Mouse (Mus musculus) limb, embryonic 13.5 days (tissue): Measurements from ENCODE around the gene Vav3. TPM values are rescaled to one million over a fixed set of nuclear protein-coding genes. Genes with fewer than 3 reads are reported as not detected.

Experiments
- ATAC-seq: fragments of 200-750 bp; cut with Nextera tagmentation; 2 replicates; pipeline ENCODE4 v1.8.0; 2017; ENCODE audit warnings: low read depth, moderate number of reproducible peaks, moderate TSS enrichment; ENCODE audit not compliant: low FRiP score
- H3K27ac ChIP-seq: fragments of 300-500 bp; sonication (generic); 2 replicates; pipeline ENCODE4 v1.5.1; 2015; ENCODE audit warnings: inconsistent platforms, mild to moderate bottlenecking, moderate library complexity
- H3K27me3 ChIP-seq: fragments of 300-500 bp; sonication (generic); 2 replicates; pipeline ENCODE4 v1.6.1; 2015; ENCODE audit warnings: mild to moderate bottlenecking, inconsistent platforms
- H3K36me3 ChIP-seq: fragments of 300-500 bp; sonication (generic); 2 replicates; pipeline ENCODE4 v1.6.1; 2015; ENCODE audit warnings: inconsistent platforms, mild to moderate bottlenecking, moderate library complexity
- H3K4me1 ChIP-seq: fragments of 300-500 bp; sonication (generic); 2 replicates; pipeline ENCODE4 v1.6.1; 2015; ENCODE audit warnings: inconsistent platforms
- H3K4me2 ChIP-seq: fragments of 300-500 bp; sonication (generic); replicated peaks from 2 replicates; pipeline ENCODE4 v1.6.1; 2015; ENCODE audit warnings: inconsistent platforms, mild to moderate bottlenecking, moderate library complexity
- H3K4me3 ChIP-seq: fragments of 300-500 bp; sonication (generic); 2 replicates; pipeline ENCODE4 v1.5.1; 2015; ENCODE audit warnings: moderate library complexity, mild to moderate bottlenecking, inconsistent platforms
- H3K9ac ChIP-seq: fragments of 300-500 bp; sonication (generic); 2 replicates; pipeline ENCODE4 v1.6.1; 2015; ENCODE audit warnings: mild to moderate bottlenecking, inconsistent platforms
- H3K9me3 ChIP-seq: fragments of 300-500 bp; sonication (generic); 2 replicates; pipeline ENCODE4 v1.6.1; 2016; ENCODE audit warnings: inconsistent platforms
- WGBS: fragments of 180-500 bp; shearing (Covaris S2); methylation state at CpG from one replicate; pipeline ENCODE4 v1.1.7; 2015; 5-methylcytosine and 5-hydroxymethylcytosine counted together
- polyA plus RNA-seq: library from polyadenylated mRNA; unstranded; fragments of >200 nt; fragmentation: Nextera tagmentation; extraction: Ambion mirVana; gene quantifications from 2 replicates; pipeline ENCODE4 v1.2.1, GENCODE M21; 2015

Gene Vav3
- polyA plus RNA-seq, 1 experiment from 2014 or later = 11.6 TPM

DNA sequence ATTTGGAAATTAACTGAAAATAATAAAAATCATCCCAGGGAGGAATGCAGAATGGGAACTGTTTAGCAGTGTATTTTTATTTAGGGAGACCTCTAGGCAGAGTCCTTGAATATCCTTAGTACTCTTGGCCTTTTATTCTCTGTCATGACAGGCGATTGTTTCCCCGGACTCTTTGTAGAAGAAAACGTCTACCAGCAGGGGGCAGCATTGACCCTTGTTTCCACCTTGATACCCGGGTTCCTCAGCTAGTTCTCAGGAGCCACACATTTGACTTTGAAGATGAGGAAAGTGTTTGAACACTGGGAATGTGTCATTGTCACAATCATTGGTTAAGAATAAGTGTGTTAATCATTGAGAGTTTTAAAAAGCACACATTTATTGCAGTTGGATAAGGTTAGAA lies 185.8 kb downstream of the Vav3 start:
- Histone ChIP-seq H3K27me3 (no peaks in the 10 kb centered on the region), H3K36me3 (no peaks in the 10 kb centered on the region), H3K4me1 (no peaks in the 10 kb centered on the region), H3K9ac (no peak overlapping the region), H3K27ac (no peak overlapping the region), H3K4me3 (no peak overlapping the region), H3K4me2 (no peak overlapping the region), H3K9me3 (no peaks in the 10 kb centered on the region)
- 3% methylated on average over 4 of the region's 4 CpGs for WGBS
- ATAC-seq = no peak

- no peaks in the 10 kb centered on the region for H3K9me3 ChIP-seq
- H3K4me2 ChIP-seq = no peak overlapping the region
- no peak for ATAC-seq
- H3K27ac ChIP-seq = no peak overlapping the region
- H3K4me3 ChIP-seq = no peak overlapping the region
- H3K36me3 ChIP-seq = no peaks in the 10 kb centered on the region
- 63% methylated on average over 8 of the region's 8 CpGs for WGBS
- no peaks in the 10 kb centered on the region for H3K27me3 ChIP-seq
- H3K9ac ChIP-seq = no peak overlapping the region
- no peaks in the 10 kb centered on the region for H3K4me1 ChIP-seq
Measured at GRCm38 (mm10) chr3:109526651-109527050, 186.2 kb downstream of the Vav3 start.

DNA sequence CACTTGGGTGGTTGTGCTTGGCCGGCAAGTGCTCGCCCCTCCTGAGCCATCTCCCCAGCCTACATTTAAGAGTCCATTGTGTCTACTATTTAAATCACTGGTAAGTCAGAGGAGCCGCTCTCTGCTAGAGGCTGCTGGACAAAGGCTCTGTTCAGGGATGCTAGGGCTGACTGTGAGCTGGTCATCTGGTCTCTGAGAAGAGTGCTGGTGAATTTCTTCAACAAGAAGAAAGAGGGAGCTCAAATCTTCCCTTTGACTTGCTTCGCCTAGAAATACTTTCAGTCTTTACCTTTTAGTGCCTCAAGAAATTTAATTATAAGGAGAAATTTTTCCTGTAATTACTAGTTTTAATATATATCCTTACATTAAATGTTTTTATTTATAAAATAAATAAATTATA lies 188.2 kb downstream of the Vav3 start:
- Histone ChIP-seq H3K9me3 (no peaks in the 10 kb centered on the region), H3K4me2 (no peak overlapping the region), H3K4me1 (no peaks in the 10 kb centered on the region), H3K9ac (no peak overlapping the region), H3K4me3 (no peak overlapping the region), H3K27me3 (no peaks in the 10 kb centered on the region), H3K36me3 (no peaks in the 10 kb centered on the region), H3K27ac (no peak overlapping the region)
- ATAC-seq = no peak
- WGBS = 86% methylated on average over 4 of the region's 4 CpGs

DNA sequence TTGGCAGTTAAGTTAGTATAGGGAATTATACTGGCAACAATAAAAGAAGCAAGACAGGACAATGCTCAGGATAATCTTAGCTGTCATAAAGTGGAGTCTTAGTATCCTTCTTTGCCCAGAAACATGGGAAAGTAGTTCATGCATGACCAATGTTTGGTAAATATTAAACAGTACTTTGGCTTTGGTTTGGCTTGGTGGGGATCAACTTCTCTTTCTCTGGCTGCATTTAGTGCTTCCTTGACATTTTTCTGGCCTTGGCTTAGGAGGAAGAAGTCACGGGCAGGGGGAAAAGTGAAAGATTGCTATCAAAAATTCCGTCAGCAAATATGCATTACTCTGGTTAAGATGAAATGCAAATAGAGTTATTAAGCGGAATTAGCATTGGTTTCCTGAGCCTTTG lies 197.2 kb downstream of the Vav3 start:
- Histone ChIP-seq H3K27ac (no peak overlapping the region), H3K36me3 (no peaks in the 10 kb centered on the region), H3K9me3 (no peaks in the 10 kb centered on the region), H3K4me1 (no peaks in the 10 kb centered on the region), H3K27me3 (no peaks in the 10 kb centered on the region), H3K9ac (no peak overlapping the region), H3K4me2 (no peak overlapping the region), H3K4me3 (no peak overlapping the region)
- 85% methylated on average over 3 of the region's 3 CpGs for WGBS
- no peak for ATAC-seq

DNA sequence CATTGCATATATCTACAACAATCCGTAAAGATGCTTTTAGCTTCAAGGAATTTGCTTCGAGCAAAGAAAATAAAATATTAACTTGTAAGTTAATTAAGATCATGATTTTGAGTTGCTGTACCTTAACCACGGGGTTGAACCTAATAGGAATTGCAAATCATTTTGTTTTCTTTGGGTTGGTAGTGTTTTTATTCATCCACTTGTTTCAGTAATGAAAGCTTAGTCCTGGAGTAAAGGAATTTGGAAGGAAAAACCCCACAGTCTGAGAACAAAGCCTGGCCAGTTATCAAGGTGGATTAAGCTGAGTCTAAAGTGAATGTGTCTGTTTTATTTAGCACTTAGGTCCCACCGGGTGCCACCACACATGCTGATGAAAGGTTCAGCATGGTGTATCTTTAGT lies 199.6 kb downstream of the Vav3 start:
- Histone ChIP-seq H3K9ac (no peak overlapping the region), H3K4me3 (no peak overlapping the region), H3K36me3 (no peaks in the 10 kb centered on the region), H3K9me3 (no peaks in the 10 kb centered on the region), H3K27ac (no peak overlapping the region), H3K27me3 (no peaks in the 10 kb centered on the region), H3K4me1 (no peaks in the 10 kb centered on the region), H3K4me2 (no peak overlapping the region)
- WGBS = 58% methylated on average over 4 of the region's 4 CpGs
- no peak for ATAC-seq

DNA sequence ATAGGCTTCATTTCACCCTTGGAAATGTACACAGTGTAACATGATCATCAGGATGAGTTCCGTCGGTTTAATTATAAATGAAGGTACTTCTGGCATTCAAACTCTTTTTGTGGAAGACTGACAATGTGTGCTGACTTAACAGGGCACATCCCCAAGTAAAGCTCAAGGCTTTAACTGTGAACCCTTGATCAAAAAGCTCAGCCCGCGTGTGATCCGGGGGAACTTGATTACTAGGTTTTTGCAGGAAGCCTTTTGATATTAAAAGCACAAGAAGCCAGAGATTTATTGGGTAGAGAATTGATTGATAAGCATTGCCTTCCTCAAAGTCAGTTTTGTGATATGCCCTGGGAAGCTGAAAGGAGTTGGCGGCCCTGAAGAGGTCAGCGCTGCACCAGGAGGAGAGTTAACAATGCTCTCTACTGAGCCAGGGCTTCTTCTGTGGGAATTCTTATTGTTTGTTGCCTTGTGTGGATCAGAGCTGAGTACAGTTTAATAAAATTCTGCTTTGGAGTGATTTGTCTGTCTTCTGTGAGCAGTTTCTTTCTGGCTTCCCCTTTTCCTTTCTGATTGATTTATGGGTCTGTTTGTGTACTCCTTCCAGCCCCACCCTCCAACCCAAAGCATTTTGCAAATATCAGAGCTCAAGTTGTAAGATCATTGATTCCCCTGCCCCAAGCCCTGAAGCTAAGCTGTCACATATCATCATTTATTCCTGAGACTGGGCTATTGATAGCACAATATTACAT lies 204.2 kb downstream of the Vav3 start:
- WGBS = 72% methylated on average over 7 of the region's 7 CpGs
- no peak for ATAC-seq
- H3K9me3 ChIP-seq = no peaks in the 10 kb centered on the region
- H3K36me3 ChIP-seq = no peaks in the 10 kb centered on the region
- no peak overlapping the region for H3K27ac ChIP-seq
- no peak overlapping the region for H3K4me2 ChIP-seq
- no peak overlapping the region for H3K4me3 ChIP-seq
- H3K27me3 ChIP-seq = no peaks in the 10 kb centered on the region
- no peak overlapping the region for H3K9ac ChIP-seq
- H3K4me1 ChIP-seq = no peaks in the 10 kb centered on the region

GRCm38 (mm10) chr3:109557329-109557728 lies 216.9 kb downstream of the Vav3 start:
- Histone ChIP-seq H3K36me3 (no peaks in the 10 kb centered on the region), H3K27me3 (no peaks in the 10 kb centered on the region), H3K4me2 (no peak overlapping the region), H3K4me3 (no peak overlapping the region), H3K27ac (no peak overlapping the region), H3K4me1 (no peaks in the 10 kb centered on the region), H3K9ac (no peak overlapping the region), H3K9me3 (no peaks in the 10 kb centered on the region)
- WGBS = 49% methylated on average over 2 of the region's 2 CpGs
- ATAC-seq = no peak

- Histone ChIP-seq H3K36me3 (no peaks in the 10 kb centered on the region), H3K4me1 (no peaks in the 10 kb centered on the region), H3K9me3 (no peaks in the 10 kb centered on the region), H3K27me3 (no peaks in the 10 kb centered on the region), H3K9ac (no peak overlapping the region), H3K4me2 (no peak overlapping the region), H3K4me3 (no peak overlapping the region), H3K27ac (no peak overlapping the region)
- no peak for ATAC-seq
- 75% methylated on average over 4 of the region's 4 CpGs for WGBS
Measured at GRCm38 (mm10) chr3:109561295-109561694, 220.8 kb downstream of the Vav3 start.

DNA sequence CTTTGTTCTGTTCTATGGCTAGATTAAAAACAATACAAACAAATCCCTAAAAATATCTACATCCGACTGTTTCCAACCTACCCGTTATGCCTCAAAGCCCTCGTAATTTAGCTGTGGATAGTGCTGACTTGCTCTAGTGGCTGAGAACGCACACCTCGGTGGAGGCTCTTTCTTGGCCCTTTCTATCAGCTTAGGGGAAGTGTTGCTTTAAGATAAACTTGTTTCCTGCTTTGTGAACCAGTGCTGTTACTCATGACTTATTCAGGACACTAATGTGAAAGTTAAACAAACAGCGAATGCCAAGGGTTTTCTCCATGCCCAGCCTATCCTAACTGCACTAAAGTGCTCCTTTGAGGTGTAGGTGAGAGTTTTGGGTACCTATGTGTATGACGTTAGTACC lies 221.3 kb downstream of the Vav3 start:
- Histone ChIP-seq H3K4me1 (no peaks in the 10 kb centered on the region), H3K36me3 (no peaks in the 10 kb centered on the region), H3K27ac (no peak overlapping the region), H3K9me3 (no peaks in the 10 kb centered on the region), H3K9ac (no peak overlapping the region), H3K4me2 (no peak overlapping the region), H3K27me3 (no peaks in the 10 kb centered on the region), H3K4me3 (no peak overlapping the region)
- WGBS = 75% methylated on average over 7 of the region's 7 CpGs
- no peak for ATAC-seq

DNA sequence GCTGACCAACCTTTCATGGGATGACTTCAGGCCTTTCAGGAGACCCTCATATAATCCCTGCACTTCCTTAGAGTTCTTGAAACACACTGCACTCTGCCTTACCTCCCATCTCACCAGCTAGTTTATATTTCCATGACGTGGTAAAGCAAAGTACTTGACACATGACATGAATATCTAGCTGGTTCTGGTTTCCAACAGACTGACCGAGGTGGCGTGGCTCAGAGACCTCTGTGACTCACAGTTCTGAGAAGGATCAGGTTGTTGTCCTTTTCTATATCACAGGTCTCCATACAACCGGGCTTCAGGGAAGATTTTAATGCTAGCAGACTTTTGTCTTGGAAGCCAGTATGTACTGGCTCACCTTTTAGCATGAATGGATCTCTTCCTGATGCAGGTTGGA lies 221.8 kb downstream of the Vav3 start:
- no peak for ATAC-seq
- Histone ChIP-seq H3K4me2 (no peak overlapping the region), H3K4me1 (no peaks in the 10 kb centered on the region), H3K9me3 (no peaks in the 10 kb centered on the region), H3K36me3 (no peaks in the 10 kb centered on the region), H3K27me3 (no peaks in the 10 kb centered on the region), H3K9ac (no peak overlapping the region), H3K4me3 (no peak overlapping the region), H3K27ac (no peak overlapping the region)
- WGBS = 79% methylated on average over 4 of the region's 4 CpGs

GRCm38 (mm10) chr3:109564443-109564842 lies 224.0 kb downstream of the Vav3 start:
- no peak for ATAC-seq
- no peaks in the 10 kb centered on the region for H3K4me1 ChIP-seq
- no peaks in the 10 kb centered on the region for H3K9me3 ChIP-seq
- H3K4me3 ChIP-seq = no peak overlapping the region
- no peak overlapping the region for H3K27ac ChIP-seq
- WGBS = 88% methylated on average over 2 of the region's 2 CpGs
- no peak overlapping the region for H3K4me2 ChIP-seq
- no peak overlapping the region for H3K9ac ChIP-seq
- H3K36me3 ChIP-seq = no peaks in the 10 kb centered on the region
- H3K27me3 ChIP-seq = no peaks in the 10 kb centered on the region

DNA sequence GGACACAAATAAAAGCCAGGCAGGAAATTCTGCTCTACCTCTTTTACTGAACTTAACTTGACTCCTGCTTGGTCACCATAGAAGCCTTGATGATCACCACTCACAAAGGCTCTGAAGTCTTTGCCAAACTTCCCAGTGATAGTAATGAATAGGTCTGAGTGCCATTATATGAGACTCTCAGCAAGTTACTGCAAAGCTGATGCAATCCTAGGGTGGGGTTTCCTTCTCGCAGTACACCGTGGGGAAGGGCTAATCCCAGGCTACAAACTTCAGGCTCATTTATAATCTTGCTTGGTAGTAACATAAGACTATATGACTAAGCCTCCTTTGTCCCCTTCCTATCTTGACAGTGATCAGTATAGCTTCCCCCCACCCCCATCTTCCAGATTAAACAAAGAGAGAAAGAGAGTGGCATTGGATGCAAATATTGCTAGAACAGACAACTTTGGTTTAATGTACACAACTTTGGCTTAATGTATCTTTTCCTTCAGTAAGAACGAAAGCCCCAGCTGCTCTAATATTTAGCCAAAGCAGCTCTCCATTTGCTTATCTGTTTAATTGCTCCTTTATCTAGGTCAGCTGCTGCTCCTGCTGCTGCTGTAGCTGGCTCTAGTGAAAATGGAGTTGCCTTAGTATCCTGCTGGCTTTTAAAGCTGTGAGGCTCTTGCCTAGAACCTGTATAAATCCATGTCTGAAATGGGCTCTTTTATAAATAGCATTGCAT lies 228.3 kb downstream of the Vav3 start:
- H3K4me1 ChIP-seq = peaks cover 8% of the 10 kb centered on the region; the same call in 1 of the 2 replicates
- no peak overlapping the region for H3K9ac ChIP-seq
- H3K4me3 ChIP-seq = no peak overlapping the region
- WGBS = 50% methylated on average over 3 of the region's 3 CpGs
- H3K9me3 ChIP-seq = no peaks in the 10 kb centered on the region
- ATAC-seq = no peak
- H3K4me2 ChIP-seq = no peak overlapping the region
- H3K27me3 ChIP-seq = no peaks in the 10 kb centered on the region
- H3K36me3 ChIP-seq = no peaks in the 10 kb centered on the region
- H3K27ac ChIP-seq = no peak overlapping the region

DNA sequence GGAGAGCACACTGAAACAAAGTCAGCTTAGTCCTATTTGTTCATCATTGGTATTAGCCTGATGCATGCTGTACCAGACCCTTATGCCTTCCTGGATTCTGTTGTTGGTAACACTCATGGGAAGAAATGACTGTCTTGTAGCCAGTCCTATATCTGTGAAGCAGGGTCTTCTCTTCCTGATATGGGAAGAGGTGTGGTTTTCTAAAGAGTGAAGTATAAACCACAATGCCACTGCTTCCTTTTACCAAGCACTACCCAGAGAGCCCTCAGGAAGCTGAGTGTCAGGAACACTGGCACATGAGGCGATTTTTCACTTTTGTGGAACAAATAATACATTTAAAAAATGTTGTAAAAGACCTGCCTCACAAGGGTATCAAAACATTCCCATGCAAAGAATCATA lies 231.0 kb downstream of the Vav3 start:
- Histone ChIP-seq H3K9ac (no peak overlapping the region), H3K36me3 (no peaks in the 10 kb centered on the region), H3K4me2 (no peak overlapping the region), H3K9me3 (no peaks in the 10 kb centered on the region), H3K4me3 (no peak overlapping the region), H3K27me3 (no peaks in the 10 kb centered on the region), H3K27ac (no peak overlapping the region), H3K4me1 (peaks cover 15% of the 10 kb centered on the region; the same call in 1 of the 2 replicates)
- 76% methylated on average over 1 of the region's 1 CpGs for WGBS
- no peak for ATAC-seq
